Mouse (Mus musculus) limb, embryonic 11.5 days (tissue): ENCODE measurements around the gene Arhgef18. TPM values are rescaled to one million over a fixed set of nuclear protein-coding genes. Genes with fewer than 3 reads are reported as not detected.

ENCODE experiments used
- ATAC-seq: fragments of 200-750 bp; cut with Nextera tagmentation; 2 replicates; pipeline ENCODE4 v1.8.0; 2017; ENCODE audit warnings: low read depth; ENCODE audit not compliant: insufficient number of reproducible peaks, low FRiP score, low TSS enrichment
- DNase-seq: peaks from one replicate; pipeline ENCODE4 v3.0.0-alpha.2; 2015; ENCODE audit warnings: low spot score
- H3K27ac ChIP-seq: fragments of 300-500 bp; sonication (generic); replicated peaks from 2 replicates; pipeline ENCODE4 v1.5.1; 2014; ENCODE audit warnings: low read depth, mild to moderate bottlenecking, low read length
- H3K27me3 ChIP-seq: fragments of 300-500 bp; sonication (generic); 2 replicates; pipeline ENCODE4 v1.6.1; 2014; ENCODE audit warnings: mild to moderate bottlenecking, low read length, mixed read lengths; ENCODE audit not compliant: control insufficient read depth, insufficient read depth
- H3K36me3 ChIP-seq: fragments of 300-500 bp; sonication (generic); 2 replicates; pipeline ENCODE4 v1.6.1; 2014; ENCODE audit warnings: mild to moderate bottlenecking, low read length, moderate library complexity, mixed read lengths; ENCODE audit not compliant: control insufficient read depth, insufficient read depth
- H3K4me1 ChIP-seq: fragments of 300-500 bp; sonication (generic); 2 replicates; pipeline ENCODE4 v1.6.1; 2014; ENCODE audit warnings: low read length, mixed read lengths; ENCODE audit not compliant: control insufficient read depth, insufficient read depth
- H3K4me2 ChIP-seq: fragments of 300-500 bp; sonication (generic); 2 replicates; pipeline ENCODE4 v1.6.1; 2014; ENCODE audit warnings: low read depth, mild to moderate bottlenecking, moderate library complexity; ENCODE audit not compliant: severe bottlenecking
- H3K4me3 ChIP-seq: fragments of 300-500 bp; sonication (generic); 2 replicates; pipeline ENCODE4 v1.5.1; 2014; ENCODE audit warnings: low read depth, low read length
- H3K9ac ChIP-seq: fragments of 300-500 bp; sonication (generic); 2 replicates; pipeline ENCODE4 v1.6.1; 2014; ENCODE audit warnings: mild to moderate bottlenecking, low read length
- H3K9me3 ChIP-seq: fragments of 300-500 bp; sonication (generic); 2 replicates; pipeline ENCODE4 v1.6.1; 2016; ENCODE audit warnings: low read length; ENCODE audit not compliant: control insufficient read depth
- WGBS: fragments of 180-500 bp; shearing (Covaris S2); extraction: QIAGEN DNeasy Blood & Tissue Kit; methylation state at CpG from one replicate; pipeline ENCODE4 v1.1.7; 2014; 5-methylcytosine and 5-hydroxymethylcytosine counted together
- polyA plus RNA-seq: library from polyadenylated mRNA; unstranded; fragments of >200 nt; fragmentation: Nextera tagmentation; extraction: Ambion mirVana; gene quantifications from 2 replicates; pipeline ENCODE4 v1.2.1, GENCODE M21; 2014

Gene Arhgef18
- polyA plus RNA-seq, 1 experiment from 2014 or later: 8.2 TPM

- Histone ChIP-seq H3K4me2 (peak overlapping the region; percentile 65), H3K27me3 (no peaks in the 10 kb centered on the region), H3K4me3 (peak overlapping the region; percentile 86), H3K27ac (no peak overlapping the region), H3K9ac (peak overlapping the region; percentile 83), H3K9me3 (peaks cover 8% of the 10 kb centered on the region), H3K4me1 (no peaks in the 10 kb centered on the region), H3K36me3 (peaks cover 22% of the 10 kb centered on the region)
- ATAC-seq (no peak), DNase-seq (no peak)
- 51% methylated on average over 6 of the region's 6 CpGs for WGBS
These were observed 101.0 kb downstream of the Arhgef18 start for GRCm38 (mm10) chr8:3493845-3494208.

- no peaks in the 10 kb centered on the region for H3K27me3 ChIP-seq
- no peak overlapping the region for H3K4me2 ChIP-seq
- no peak overlapping the region for H3K4me3 ChIP-seq
- no peak for ATAC-seq
- H3K9ac ChIP-seq: no peak overlapping the region
- H3K9me3 ChIP-seq: peaks cover 8% of the 10 kb centered on the region
- no peak for DNase-seq
- peaks cover 22% of the 10 kb centered on the region for H3K36me3 ChIP-seq
- H3K27ac ChIP-seq: no peak overlapping the region
- WGBS: 96% methylated on average over 44 of the region's 44 CpGs
- H3K4me1 ChIP-seq: peaks cover under 1% of the 10 kb centered on the region; the same call in 1 of the 2 replicates
These were observed 103.0 kb downstream of the Arhgef18 start for GRCm38 (mm10) chr8:3495578-3496427.

GRCm38 (mm10) chr8:3496428-3496748 is 103.6 kb downstream of the Arhgef18 start:
- no peak overlapping the region for H3K4me3 ChIP-seq
- 91% methylated on average over 15 of the region's 15 CpGs for WGBS
- no peak for ATAC-seq
- no peak overlapping the region for H3K4me2 ChIP-seq
- H3K27ac ChIP-seq: no peak overlapping the region
- no peak for DNase-seq
- peaks cover 6% of the 10 kb centered on the region; the same call in 1 of the 2 replicates for H3K4me1 ChIP-seq
- peaks cover 8% of the 10 kb centered on the region for H3K9me3 ChIP-seq
- H3K9ac ChIP-seq: no peak overlapping the region
- no peaks in the 10 kb centered on the region for H3K27me3 ChIP-seq
- peaks cover 22% of the 10 kb centered on the region for H3K36me3 ChIP-seq

GRCm38 (mm10) chr8:3498583-3498982 is 105.8 kb downstream of the Arhgef18 start:
- H3K27ac ChIP-seq: no peak overlapping the region
- H3K4me1 ChIP-seq: peaks cover 6% of the 10 kb centered on the region; the same call in 1 of the 2 replicates

GRCm38 (mm10) chr8:3499751-3500150 is 106.9 kb downstream of the Arhgef18 start:
- H3K4me1 ChIP-seq: peaks cover 6% of the 10 kb centered on the region; the same call in 1 of the 2 replicates
- no peaks in the 10 kb centered on the region for H3K27me3 ChIP-seq
- H3K27ac ChIP-seq: peak overlapping the region; percentile 87
- peaks cover 8% of the 10 kb centered on the region for H3K9me3 ChIP-seq
- H3K9ac ChIP-seq: peak overlapping the region; percentile 76
- 5% methylated on average over 8 of the region's 8 CpGs for WGBS
- H3K4me2 ChIP-seq: peak overlapping the region; percentile 75
- peaks cover 22% of the 10 kb centered on the region for H3K36me3 ChIP-seq
- no peak for DNase-seq
- peak; percentile 4; the same call in 1 of the 2 replicates for ATAC-seq
- peak overlapping the region; percentile 74 for H3K4me3 ChIP-seq

More at GRCm38 (mm10) chr8:3498583-3498982, 105.8 kb downstream of the Arhgef18 start:
- Histone ChIP-seq H3K4me3 (no peak overlapping the region), H3K9ac (no peak overlapping the region), H3K27me3 (no peaks in the 10 kb centered on the region), H3K9me3 (peaks cover 8% of the 10 kb centered on the region), H3K36me3 (peaks cover 22% of the 10 kb centered on the region), H3K4me2 (no peak overlapping the region)
- DNase-seq: no peak
- ATAC-seq: no peak
- WGBS: 84% methylated on average over 3 of the region's 3 CpGs

GRCm38 (mm10) chr8:3500235-3501090 is 107.7 kb downstream of the Arhgef18 start, which contains the start of gene Mcoln1:
Gene Mcoln1, plus strand, starts transcription at chr8:3500457.
- H3K36me3 ChIP-seq: peaks cover 18% of the 10 kb centered on the region
- DNase-seq (peak; percentile 99), ATAC-seq (peak; percentile 87)
- H3K9me3 ChIP-seq: peaks cover 8% of the 10 kb centered on the region
- peak within 1 kb of the TSS; percentile 74 for H3K4me3 ChIP-seq
- under 1% methylated on average over 66 of the region's 70 CpGs for WGBS
- H3K27ac ChIP-seq: peak within 1 kb of the TSS; percentile 87
- H3K27me3 ChIP-seq: no peaks in the 10 kb centered on the region
- peak within 1 kb of the TSS; percentile 75 for H3K4me2 ChIP-seq
- peak within 1 kb of the TSS; percentile 76 for H3K9ac ChIP-seq
- peaks cover 6% of the 10 kb centered on the region; the same call in 1 of the 2 replicates for H3K4me1 ChIP-seq

GRCm38 (mm10) chr8:3502217-3502616 is 109.4 kb downstream of the Arhgef18 start:
- H3K27me3 ChIP-seq: no peaks in the 10 kb centered on the region

More at GRCm38 (mm10) chr8:3502217-3502616, 109.4 kb downstream of the Arhgef18 start:
- ATAC-seq (no peak), DNase-seq (no peak)
- no peak overlapping the region for H3K4me3 ChIP-seq
- no peak overlapping the region for H3K4me2 ChIP-seq
- H3K9me3 ChIP-seq: no peaks in the 10 kb centered on the region
- peaks cover 6% of the 10 kb centered on the region; the same call in 1 of the 2 replicates for H3K4me1 ChIP-seq
- WGBS: 68% methylated on average over 4 of the region's 4 CpGs
- no peak overlapping the region for H3K9ac ChIP-seq
- H3K36me3 ChIP-seq: peaks cover under 1% of the 10 kb centered on the region; the same call in 1 of the 2 replicates
- no peak overlapping the region for H3K27ac ChIP-seq
